Mouse (Mus musculus) spleen, postnatal 36 days (tissue): Measurements from ENCODE around the gene Zfp62.
"Not testable (repeated sequence)": the region's sequence is repeated elsewhere in the genome, so short reads cannot be mapped to it uniquely, and the experiment has no call there.

Experiments used
- DNase-seq, 2 experiments: peaks; one replicate each; pipeline ENCODE4 v3.0.0; 2022; ENCODE audit warnings: low spot score in 2 of 2, mixed read lengths in 1 of 2

The Zfp62 gene

GRCm38 (mm10) chr11:49203129-49203768 is at the start of gene Zfp62:
Zfp62 (plus strand) TSS chr11:49203292.
- peak; percentile 91 to 93 for DNase-seq

- DNase-seq = no peak
Measured at GRCm38 (mm10) chr11:49154077-49154476, 49.0 kb upstream of the Zfp62 start, which contains the start of gene Olfr1394. Olfr1394 (plus strand) TSS chr11:49154377.

GRCm38 (mm10) chr11:49156821-49157814 is 46.0 kb upstream of the Zfp62 start:
- DNase-seq = no peak

GRCm38 (mm10) chr11:49168839-49169611 is 34.1 kb upstream of the Zfp62 start:
- no peak for DNase-seq

- peak in 1 of 2 experiments; percentile 14 for DNase-seq
Measured at GRCm38 (mm10) chr11:49170576-49170975, 32.5 kb upstream of the Zfp62 start.

GRCm38 (mm10) chr11:49175345-49175744 is 27.7 kb upstream of the Zfp62 start:
- DNase-seq = peak in 1 of 2 experiments; percentile 15

- not testable (repeated sequence) for DNase-seq
Measured at GRCm38 (mm10) chr11:49176047-49176779, 26.9 kb upstream of the Zfp62 start.

GRCm38 (mm10) chr11:49183172-49183571 is 19.9 kb upstream of the Zfp62 start:
- no peak for DNase-seq

GRCm38 (mm10) chr11:49186452-49186851 is 16.6 kb upstream of the Zfp62 start:
- DNase-seq = no peak

- DNase-seq = no peak
Measured at GRCm38 (mm10) chr11:49186955-49187488, 16.1 kb upstream of the Zfp62 start, which contains the start of gene Btnl9. Btnl9 (minus strand) TSS chr11:49187159.

- no peak for DNase-seq
Measured at GRCm38 (mm10) chr11:49187701-49188100, 15.4 kb upstream of the Zfp62 start.

GRCm38 (mm10) chr11:49189737-49190136 is 13.4 kb upstream of the Zfp62 start:
- DNase-seq = peak; percentile 58 to 72

- DNase-seq = no peak
Measured at GRCm38 (mm10) chr11:49191083-49191482, 12.0 kb upstream of the Zfp62 start.

GRCm38 (mm10) chr11:49194771-49195170 is 8.3 kb upstream of the Zfp62 start:
- DNase-seq = not testable (repeated sequence)

- no peak for DNase-seq
Measured at GRCm38 (mm10) chr11:49195819-49196322, 7.2 kb upstream of the Zfp62 start.

GRCm38 (mm10) chr11:49200666-49201065 is 2.4 kb upstream of the Zfp62 start:
- no peak for DNase-seq

GRCm38 (mm10) chr11:49201142-49201541 is 1.9 kb upstream of the Zfp62 start:
- no peak for DNase-seq

- DNase-seq = no peak
Measured at GRCm38 (mm10) chr11:49202071-49202470, 1.0 kb upstream of the Zfp62 start.

- DNase-seq = peak; percentile 18 to 30
Measured at GRCm38 (mm10) chr11:49202523-49203061, 500 bp upstream of the Zfp62 start.
